22 mouse cellular contexts compared by ENCODE assay signal in the genomic region with DNA sequence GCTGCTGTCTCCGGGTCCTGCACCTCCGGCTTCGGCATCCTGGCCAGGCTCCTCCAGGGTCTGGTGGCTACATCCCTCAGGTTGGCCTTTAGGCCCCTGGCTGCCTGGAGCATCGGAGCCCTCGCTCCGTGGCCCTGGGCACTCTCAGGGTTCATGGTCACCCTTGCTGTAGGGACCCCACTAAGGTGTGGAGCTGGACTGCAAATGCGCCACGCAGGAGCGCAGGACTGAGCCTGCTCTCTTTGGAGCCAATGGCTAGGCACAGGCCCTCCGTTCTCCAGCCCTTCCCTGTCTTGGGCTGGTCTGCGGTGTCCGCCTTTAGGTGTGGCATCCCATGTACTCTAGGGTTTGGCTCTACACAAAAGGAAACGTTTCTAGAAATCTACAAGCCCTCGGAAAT. TPM values are rescaled to one million over a fixed set of nuclear protein-coding genes. Genes with fewer than 3 reads are reported as not detected.
"Had no signal": no experiment of that assay in that cellular context is flagged by ENCODE, and none has a peak within 500 bp of the region (broad histone marks: within the 10 kb centered on the region; RNA-seq: fewer than 3 reads in every experiment).

A gene (minus strand): TSS at position 242 of the 400 bp plus-strand sequence.

- ATAC-seq: intestine, embryonic 16.5 days; liver, embryonic 12.5 days; midbrain, embryonic 13.5 days had no signal

- H3K4me3 ChIP-seq: kidney, embryonic 15.5 days; limb, embryonic 10.5 days; limb, embryonic 13.5 days; liver, embryonic 12.5 days; liver, embryonic 15.5 days; megakaryocyte, embryonic 14.5 days; midbrain, embryonic 10.5 days; midbrain, embryonic 13.5 days had no signal

- H3K4me1 ChIP-seq: limb, embryonic 10.5 days; liver, embryonic 12.5 days; liver, embryonic 15.5 days; midbrain, embryonic 10.5 days; midbrain, embryonic 13.5 days had no signal

- H3K27me3 ChIP-seq: kidney, embryonic 15.5 days; limb, embryonic 13.5 days; liver, embryonic 12.5 days; liver, embryonic 15.5 days; midbrain, embryonic 13.5 days had no signal

- H3K36me3 ChIP-seq: kidney, embryonic 15.5 days; limb, embryonic 10.5 days; limb, embryonic 13.5 days; liver, embryonic 12.5 days; liver, embryonic 15.5 days; midbrain, embryonic 10.5 days; midbrain, embryonic 13.5 days had no signal

- H3K9ac ChIP-seq: kidney, embryonic 15.5 days; limb, embryonic 13.5 days; liver, embryonic 12.5 days; liver, embryonic 15.5 days; lung, embryonic 14.5 days; midbrain, embryonic 13.5 days had no signal

- H3K4me2 ChIP-seq: kidney, embryonic 15.5 days; limb, embryonic 13.5 days; liver, embryonic 12.5 days; liver, embryonic 15.5 days; lung, embryonic 14.5 days; midbrain, embryonic 13.5 days had no signal

- H3K27ac ChIP-seq: kidney, embryonic 15.5 days; limb, embryonic 10.5 days; limb, embryonic 13.5 days; liver, embryonic 12.5 days; liver, embryonic 15.5 days; midbrain, embryonic 10.5 days; midbrain, embryonic 13.5 days had no signal

- DNase-seq: kidney, adult 8-10 months; kidney, postnatal 14 days; kidney, postnatal 4 days; liver; lung, postnatal 36 days; thymus, adult 18-20 months; thymus, postnatal 36 days had no signal

- H3K9me3 ChIP-seq: kidney, embryonic 15.5 days; limb, embryonic 10.5 days; limb, embryonic 13.5 days; liver, embryonic 12.5 days; liver, embryonic 15.5 days; megakaryocyte, embryonic 14.5 days; midbrain, embryonic 10.5 days; midbrain, embryonic 13.5 days had no signal

RNA-seq across cellular contexts. Expression of the gene that starts here (rescaled TPM):
- polyA plus RNA-seq: limb, embryonic 10.5 days; limb, embryonic 13.5 days; liver, embryonic 12.5 days; liver, embryonic 15.5 days; lung, embryonic 14.5 days; midbrain, embryonic 10.5 days; midbrain, embryonic 13.5 days; midbrain, postnatal 0 days; neural tube, embryonic 11.5 days; neural tube, embryonic 14.5 days; small intestine, adult 2 months; spleen, adult 2 months had no signal
